Mouse (Mus musculus) liver, embryonic 14.5 days (tissue): ENCODE measurements around the gene Eef1b2. TPM values are rescaled to one million over a fixed set of nuclear protein-coding genes. Genes with fewer than 3 reads are reported as not detected.

Experiments used
- ATAC-seq: fragments of 200-750 bp; cut with Nextera tagmentation; 2 replicates; pipeline ENCODE4 v1.8.0; 2017; ENCODE audit warnings: moderate number of reproducible peaks, mild to moderate bottlenecking, moderate library complexity; ENCODE audit not compliant: insufficient read depth
- DNase-seq, 3 experiments: peaks; one replicate each; pipeline ENCODE4 v3.0.0-alpha.2; 2012 to 2013; ENCODE audit warnings: low read depth in 3 of 3, low spot score in 3 of 3
- H3K27ac ChIP-seq: fragments of 300-500 bp; sonication (generic); 2 replicates; pipeline ENCODE4 v1.5.1; 2014; ENCODE audit warnings: moderate library complexity, mild to moderate bottlenecking, control low read depth, inconsistent platforms
- H3K27me3 ChIP-seq: fragments of 300-500 bp; sonication (generic); 2 replicates; pipeline ENCODE4 v1.6.1; 2014; ENCODE audit warnings: mild to moderate bottlenecking, low read length, moderate library complexity; ENCODE audit not compliant: control insufficient read depth, insufficient read depth
- H3K36me3 ChIP-seq: fragments of 300-500 bp; sonication (generic); replicated peaks from 2 replicates; pipeline ENCODE4 v1.6.1; 2014; ENCODE audit warnings: low read depth; ENCODE audit not compliant: control insufficient read depth, insufficient read depth
- H3K4me1 ChIP-seq, 2 experiments: fragments of 200-500 bp in 1 of 2; fragments of 300-500 bp in 1 of 2; sonication (generic) in 1 of 2; replicated peaks; 2 replicates each; pipeline ENCODE4 v1.6.1; 2012 to 2014; ENCODE audit warnings: antibody characterized with exemption in 1 of 2, inconsistent platforms in 1 of 2, low read length in 1 of 2; ENCODE audit not compliant: control insufficient read depth in 2 of 2, insufficient read depth in 2 of 2
- H3K4me2 ChIP-seq: fragments of 300-500 bp; sonication (generic); 2 replicates; pipeline ENCODE4 v1.6.1; 2014; ENCODE audit warnings: low read depth, mild to moderate bottlenecking, control low read depth, moderate library complexity
- H3K4me3 ChIP-seq, 2 experiments: fragments of 200-500 bp in 1 of 2; fragments of 300-500 bp in 1 of 2; sonication (generic) in 1 of 2; 2 replicates each; pipeline ENCODE4 v1.5.1; 2012 to 2014; ENCODE audit warnings: low read depth in 2 of 2, low read length in 2 of 2, mild to moderate bottlenecking in 2 of 2, control low read depth in 1 of 2, inconsistent platforms in 1 of 2, moderate library complexity in 1 of 2; ENCODE audit not compliant: insufficient read depth in 1 of 2
- H3K9ac ChIP-seq: fragments of 300-500 bp; sonication (generic); replicated peaks from 2 replicates; pipeline ENCODE4 v1.6.1; 2014; ENCODE audit warnings: mild to moderate bottlenecking, control low read depth, moderate library complexity
- H3K9me3 ChIP-seq: fragments of 300-500 bp; sonication (generic); 2 replicates; pipeline ENCODE4 v1.6.1; 2016; ENCODE audit warnings: low read length, mixed read lengths; ENCODE audit not compliant: control insufficient read depth
- CTCF ChIP-seq: IDR thresholded peaks from 2 replicates; pipeline ENCODE4 v1.5.1; 2016; ENCODE audit warnings: antibody characterized with exemption, low read depth, control low read depth
- EP300 ChIP-seq: IDR thresholded peaks from 2 replicates; pipeline ENCODE4 v1.6.1; 2016; ENCODE audit warnings: antibody characterized with exemption, low read depth
- WGBS: fragments of 180-500 bp; shearing (Covaris S2); extraction: QIAGEN DNeasy Blood & Tissue Kit; methylation state at CpG from one replicate; pipeline ENCODE4 v1.1.7; 2014; ENCODE audit not compliant: insufficient replicate concordance; 5-methylcytosine and 5-hydroxymethylcytosine counted together
- polyA plus RNA-seq, 2 experiments: library from polyadenylated mRNA; depleted of rRNA in 1 of 2; stranded (reverse) in 1 of 2; unstranded in 1 of 2; fragments of >200 nt; fragmentation: Nextera tagmentation in 1 of 2; extraction: Ambion mirVana in 1 of 2; gene quantifications; 2 replicates each; pipeline versions ENCODE4 v1.2.1 to v1.2.3; 2012 to 2014

Eef1b2 gene
- polyA plus RNA-seq, 2 experiments, result 382 to 523 TPM

- H3K27me3 ChIP-seq, result no peaks in the 10 kb centered on the region
- TF ChIP-seq EP300 (no peak), CTCF (no peak)
- H3K9ac ChIP-seq, result no peak overlapping the region
- DNase-seq (no peak), ATAC-seq (no peak)
- no peak overlapping the region for H3K27ac ChIP-seq
- H3K9me3 ChIP-seq, result no peaks in the 10 kb centered on the region
- WGBS, result 61% methylated on average over 3 of the region's 3 CpGs
- no peak overlapping the region for H3K4me2 ChIP-seq
- no peaks in the 10 kb centered on the region for H3K4me1 ChIP-seq
- no peak overlapping the region for H3K4me3 ChIP-seq
- no peaks in the 10 kb centered on the region for H3K36me3 ChIP-seq
Measured at GRCm38 (mm10) chr1:63188536-63188935, 11.9 kb downstream of the Eef1b2 start.

- TF ChIP-seq EP300 (no peak), CTCF (no peak)
- no peak overlapping the region for H3K27ac ChIP-seq
- ATAC-seq, result no peak
- no peak overlapping the region for H3K4me2 ChIP-seq
- no peaks in the 10 kb centered on the region for H3K27me3 ChIP-seq
- H3K9me3 ChIP-seq, result no peaks in the 10 kb centered on the region
- DNase-seq, result no peak
- H3K4me3 ChIP-seq, result no peak overlapping the region
- WGBS, result 74% methylated on average over 8 of the region's 8 CpGs
- no peaks in the 10 kb centered on the region for H3K4me1 ChIP-seq
- no peak overlapping the region for H3K9ac ChIP-seq
- no peaks in the 10 kb centered on the region for H3K36me3 ChIP-seq
Measured at GRCm38 (mm10) chr1:63190851-63191250, 14.2 kb downstream of the Eef1b2 start.

- ATAC-seq (no peak), DNase-seq (no peak)
- Histone ChIP-seq H3K27me3 (no peaks in the 10 kb centered on the region), H3K4me1 (no peaks in the 10 kb centered on the region), H3K9ac (no peak overlapping the region), H3K4me3 (no peak overlapping the region), H3K36me3 (no peaks in the 10 kb centered on the region), H3K4me2 (no peak overlapping the region), H3K9me3 (no peaks in the 10 kb centered on the region), H3K27ac (no peak overlapping the region)
- TF ChIP-seq CTCF (no peak), EP300 (no peak)
- 56% methylated on average over 11 of the region's 11 CpGs for WGBS
Measured at GRCm38 (mm10) chr1:63192306-63193065, 15.9 kb downstream of the Eef1b2 start.

- Histone ChIP-seq H3K4me2 (no peak overlapping the region), H3K27me3 (no peaks in the 10 kb centered on the region), H3K4me1 (no peaks in the 10 kb centered on the region), H3K36me3 (no peaks in the 10 kb centered on the region), H3K9ac (no peak overlapping the region), H3K27ac (no peak overlapping the region), H3K9me3 (no peaks in the 10 kb centered on the region), H3K4me3 (no peak overlapping the region)
- no peak for DNase-seq
- TF ChIP-seq EP300, result no peak
- TF ChIP-seq CTCF, result no peak
- no peak for ATAC-seq
- whole genome bisulfite sequencing, result 33% methylated on average over 5 of the region's 5 CpGs
Measured at GRCm38 (mm10) chr1:63195848-63196512, 19.4 kb downstream of the Eef1b2 start.

- H3K9ac ChIP-seq, result no peak overlapping the region
- no peak overlapping the region for H3K4me2 ChIP-seq
- no peak for TF ChIP-seq CTCF
- no peak for TF ChIP-seq EP300
- no peak overlapping the region for H3K4me3 ChIP-seq
- 71% methylated on average over 6 of the region's 6 CpGs for WGBS
- no peak for ATAC-seq
- H3K27ac ChIP-seq, result no peak overlapping the region
- H3K27me3 ChIP-seq, result no peaks in the 10 kb centered on the region
- DNase-seq, result no peak
- no peaks in the 10 kb centered on the region for H3K36me3 ChIP-seq
- no peaks in the 10 kb centered on the region for H3K4me1 ChIP-seq
- no peaks in the 10 kb centered on the region for H3K9me3 ChIP-seq
Measured at GRCm38 (mm10) chr1:63199387-63199786, 22.8 kb downstream of the Eef1b2 start.
